Mouse (Mus musculus) ES-E14 (cell line): ENCODE results near the gene Zfp526.

Source experiments
- CHD2 ChIP-seq: IDR thresholded peaks from 2 replicates; pipeline ENCODE4 v1.6.1; 2014; ENCODE audit warnings: mild to moderate bottlenecking, low read depth, low read length, inconsistent platforms
- MAFK ChIP-seq: IDR thresholded peaks from 2 replicates; pipeline ENCODE4 v1.6.1; 2014; ENCODE audit warnings: mild to moderate bottlenecking, low read depth, low read length, inconsistent platforms; ENCODE audit not compliant: insufficient read depth
- ZC3H11A ChIP-seq: IDR thresholded peaks from 2 replicates; pipeline ENCODE4 v1.6.1; 2012; ENCODE audit warnings: low read depth, mild to moderate bottlenecking, inconsistent platforms, low read length, borderline replicate concordance

GRCm38 (mm10) chr7:25269029-25269428 lies 47.8 kb downstream of the Zfp526 start:
- TF ChIP-seq ZC3H11A (no peak), MAFK (no peak), CHD2 (no peak)
